Mouse (Mus musculus) CH12.LX (cell line): Measurements from ENCODE around the gene Tns2. TPM values are rescaled to one million over a fixed set of nuclear protein-coding genes. Genes with fewer than 3 reads are reported as not detected.
A peak's percentile ranks its signal among the peaks of the same experiment; 100 is the strongest.

ENCODE experiments used
- DNase-seq: peaks from one replicate; pipeline ENCODE4 v3.0.0-alpha.2; 2013; ENCODE audit errors: extremely low read depth
- H3K27ac ChIP-seq: 2 replicates; pipeline ENCODE4 v1.5.1; 2012; ENCODE audit warnings: low read depth, mild to moderate bottlenecking, control low read depth, moderate library complexity; ENCODE audit not compliant: insufficient read depth
- H3K27me3 ChIP-seq: replicated peaks from 2 replicates; pipeline ENCODE3; 2012; ENCODE audit warnings: inconsistent platforms
- H3K36me3 ChIP-seq, 2 experiments: replicated peaks in 1 of 2; 2 replicates each; pipeline versions ENCODE3 to v1.6.1; 2012; ENCODE audit warnings: inconsistent platforms in 1 of 2, low read length in 1 of 2, mild to moderate bottlenecking in 1 of 2, mixed read lengths in 1 of 2, moderate library complexity in 1 of 2; ENCODE audit not compliant: control insufficient read depth in 1 of 2, insufficient read depth in 1 of 2
- H3K4me1 ChIP-seq, 2 experiments: 2 replicates each; pipeline ENCODE4 v1.6.1; 2012; ENCODE audit warnings: inconsistent platforms in 1 of 2, moderate library complexity in 1 of 2; ENCODE audit not compliant: insufficient read depth in 2 of 2, control insufficient read depth in 1 of 2
- H3K4me2 ChIP-seq: 2 replicates; pipeline ENCODE4 v1.6.1; 2012; ENCODE audit warnings: low read depth, mild to moderate bottlenecking, control low read depth; ENCODE audit not compliant: poor library complexity, insufficient read depth, severe bottlenecking
- H3K4me3 ChIP-seq, 3 experiments: fragments of 150-350 bp in 1 of 3; sonication (generic) in 1 of 3; replicated peaks in 1 of 3; 2 replicates each; pipeline versions ENCODE3 to v1.5.1; 2011 to 2012; ENCODE audit warnings: low read depth in 2 of 3, low read length in 2 of 3, mild to moderate bottlenecking in 2 of 3, moderate library complexity in 2 of 3, control low read depth in 1 of 3, improper control_type of control experiment in 1 of 3, inconsistent platforms in 1 of 3, mixed read lengths in 1 of 3; ENCODE audit not compliant: poor library complexity in 1 of 3
- H3K79me2 ChIP-seq: replicated peaks from 2 replicates; pipeline ENCODE4 v1.6.1; 2012; ENCODE audit warnings: mild to moderate bottlenecking, moderate library complexity; ENCODE audit not compliant: control insufficient read depth, poor library complexity, insufficient read depth, severe bottlenecking; ENCODE audit errors: extremely low read depth
- H3K9ac ChIP-seq: 2 replicates; pipeline ENCODE4 v1.6.1; 2012; ENCODE audit warnings: low read depth, mild to moderate bottlenecking, control low read depth, moderate library complexity; ENCODE audit not compliant: insufficient read depth
- H3K9me3 ChIP-seq: replicated peaks from 2 replicates; pipeline ENCODE3; 2012; ENCODE audit warnings: low read length, inconsistent platforms, mixed read lengths
- BHLHE40 ChIP-seq: IDR thresholded peaks from 2 replicates; pipeline ENCODE4 v1.6.1; 2011; ENCODE audit warnings: mild to moderate bottlenecking, low read depth, low read length, improper control_type of control experiment
- CTCF ChIP-seq, 2 experiments: IDR thresholded peaks in 1 of 2; conservative IDR thresholded peaks in 1 of 2; 2 replicates each; pipeline ENCODE4 v1.5.1; 2011 to 2012; ENCODE audit warnings: low read depth in 2 of 2, low read length in 2 of 2, improper control_type of control experiment in 1 of 2, inconsistent platforms in 1 of 2, mild to moderate bottlenecking in 1 of 2, moderate library complexity in 1 of 2
- ELF1 ChIP-seq: IDR thresholded peaks from 2 replicates; pipeline ENCODE4 v1.6.1; 2014; ENCODE audit warnings: low read depth, mild to moderate bottlenecking, inconsistent platforms, low read length, improper control_type of control experiment
- EP300 ChIP-seq: IDR thresholded peaks from 2 replicates; pipeline ENCODE4 v1.6.1; 2011; ENCODE audit warnings: low read length, improper control_type of control experiment
- ETS1 ChIP-seq: conservative IDR thresholded peaks from 2 replicates; pipeline ENCODE4 v1.6.1; 2012; ENCODE audit warnings: low read depth, mild to moderate bottlenecking, inconsistent platforms, low read length, improper control_type of control experiment, moderate library complexity
- GABPA ChIP-seq: IDR thresholded peaks from 2 replicates; pipeline ENCODE4 v1.6.1; 2012; ENCODE audit warnings: low read depth, low read length, improper control_type of control experiment, inconsistent platforms; ENCODE audit not compliant: insufficient replicate concordance
- JUND ChIP-seq: conservative IDR thresholded peaks from 2 replicates; pipeline ENCODE4 v1.6.1; 2011; ENCODE audit warnings: low read depth, low read length, improper control_type of control experiment
- KAT2A ChIP-seq: IDR thresholded peaks from 2 replicates; pipeline ENCODE4 v1.6.1; 2012; ENCODE audit warnings: low read length, improper control_type of control experiment, inconsistent platforms; ENCODE audit not compliant: insufficient replicate concordance
- MAX ChIP-seq: IDR thresholded peaks from 2 replicates; pipeline ENCODE4 v1.6.1; 2011; ENCODE audit warnings: low read length, improper control_type of control experiment
- MAZ ChIP-seq: IDR thresholded peaks from 2 replicates; pipeline ENCODE4 v1.6.1; 2012; ENCODE audit warnings: low read depth, mild to moderate bottlenecking, inconsistent platforms, low read length, improper control_type of control experiment, moderate library complexity
- MEF2A ChIP-seq: IDR thresholded peaks from 2 replicates; pipeline ENCODE4 v1.6.1; 2014; ENCODE audit warnings: low read depth, mild to moderate bottlenecking, inconsistent platforms, low read length, improper control_type of control experiment, borderline replicate concordance
- MXI1 ChIP-seq: IDR thresholded peaks from 2 replicates; pipeline ENCODE4 v1.6.1; 2011; ENCODE audit warnings: mild to moderate bottlenecking, low read depth, low read length, improper control_type of control experiment
- MYC ChIP-seq: IDR thresholded peaks from 2 replicates; pipeline ENCODE4 v1.6.1; 2011; ENCODE audit warnings: low read depth, mild to moderate bottlenecking, improper control_type of control experiment, low read length
- NELFE ChIP-seq: IDR thresholded peaks from 2 replicates; pipeline ENCODE4 v1.6.1; 2011; ENCODE audit warnings: low read depth, low read length, improper control_type of control experiment
- NRF1 ChIP-seq: IDR thresholded peaks from 2 replicates; pipeline ENCODE4 v1.6.1; 2014; ENCODE audit warnings: low read depth, mild to moderate bottlenecking, inconsistent platforms, low read length, improper control_type of control experiment, moderate library complexity
- PAX5 ChIP-seq: IDR thresholded peaks from 2 replicates; pipeline ENCODE4 v1.6.1; 2012; ENCODE audit warnings: low read length, inconsistent platforms, mixed read lengths
- POLR2A ChIP-seq: IDR thresholded peaks from 2 replicates; pipeline ENCODE4 v1.6.1; 2011; ENCODE audit warnings: low read depth, mild to moderate bottlenecking, improper control_type of control experiment, low read length
- POLR2AphosphoS2 ChIP-seq: IDR thresholded peaks from 2 replicates; pipeline ENCODE4 v1.6.1; 2011; ENCODE audit warnings: low read depth, low read length, improper control_type of control experiment
- RAD21 ChIP-seq: IDR thresholded peaks from 2 replicates; pipeline ENCODE4 v1.6.1; 2011; ENCODE audit warnings: low read depth, mild to moderate bottlenecking, low read length, improper control_type of control experiment, moderate library complexity
- RCOR1 ChIP-seq: conservative IDR thresholded peaks from 2 replicates; pipeline ENCODE4 v1.6.1; 2012; ENCODE audit warnings: low read depth, mild to moderate bottlenecking, inconsistent platforms, low read length, improper control_type of control experiment
- SIN3A ChIP-seq: IDR thresholded peaks from 2 replicates; pipeline ENCODE4 v1.6.1; 2012; ENCODE audit warnings: low read length, improper control_type of control experiment, inconsistent platforms
- SMC3 ChIP-seq: IDR thresholded peaks from 2 replicates; pipeline ENCODE4 v1.6.1; 2011; ENCODE audit warnings: low read depth, low read length, improper control_type of control experiment
- UBTF ChIP-seq: IDR thresholded peaks from 2 replicates; pipeline ENCODE4 v1.6.1; 2012; ENCODE audit warnings: low read depth, mild to moderate bottlenecking, inconsistent platforms, low read length, improper control_type of control experiment, moderate library complexity
- USF1 ChIP-seq: IDR thresholded peaks from 2 replicates; pipeline ENCODE4 v1.6.1; 2014; ENCODE audit warnings: low read depth, mild to moderate bottlenecking, inconsistent platforms, low read length, improper control_type of control experiment
- USF2 ChIP-seq: conservative IDR thresholded peaks from 2 replicates; pipeline ENCODE4 v1.6.1; 2011; ENCODE audit warnings: low read depth, low read length, improper control_type of control experiment
- ZKSCAN1 ChIP-seq: IDR thresholded peaks from 2 replicates; pipeline ENCODE4 v1.6.1; 2012; ENCODE audit warnings: low read depth, inconsistent platforms, low read length, improper control_type of control experiment, borderline replicate concordance
- ZMIZ1 ChIP-seq: IDR thresholded peaks from 2 replicates; pipeline ENCODE4 v1.6.1; 2012; ENCODE audit warnings: low read depth, mild to moderate bottlenecking, inconsistent platforms, low read length, improper control_type of control experiment
- ZNF384 ChIP-seq: IDR thresholded peaks from 2 replicates; pipeline ENCODE4 v1.6.1; 2012; ENCODE audit warnings: low read depth, low read length, improper control_type of control experiment, inconsistent platforms
- dilution Hi-C: fragments of 300-500 bp; cut with MboI; formaldehyde crosslinking; loops from 2 replicates; pipeline ENCODE4 v1.14.3; 2020; ENCODE audit warnings: low sequenced_read_pairs; ENCODE audit not compliant: extremely low pct_unique_long_range_greater_than_20kb, extremely low pct_ligation_motif_present
- in situ Hi-C: fragments of 300-500 bp; cut with MboI; formaldehyde crosslinking; loops from 3 replicates; pipeline ENCODE4 v1.14.3; 2019; ENCODE audit warnings: low sequenced_read_pairs, low pct_ligation_motif_present, low pct_unique_long_range_greater_than_20kb, mixed read lengths
- polyA plus RNA-seq: library from polyadenylated mRNA; unstranded; fragments of >175 nt; gene quantifications from 2 replicates; pipeline ENCODE4 v1.2.1, GENCODE M21; 2012; ENCODE audit warnings: low read depth; ENCODE audit not compliant: insufficient read length
- total RNA-seq, 2 experiments: library from RNA; depleted of rRNA; stranded (reverse); fragments of 300-350 nt in 1 of 2; fragments of >200 nt in 1 of 2; gene quantifications; 2 replicates each; pipeline ENCODE4 v1.2.3; 2012 to 2014

The Tns2 gene
- total and polyA plus RNA-seq, 3 experiments: 0.13 to 0.34 TPM; not detected in 1

DNA sequence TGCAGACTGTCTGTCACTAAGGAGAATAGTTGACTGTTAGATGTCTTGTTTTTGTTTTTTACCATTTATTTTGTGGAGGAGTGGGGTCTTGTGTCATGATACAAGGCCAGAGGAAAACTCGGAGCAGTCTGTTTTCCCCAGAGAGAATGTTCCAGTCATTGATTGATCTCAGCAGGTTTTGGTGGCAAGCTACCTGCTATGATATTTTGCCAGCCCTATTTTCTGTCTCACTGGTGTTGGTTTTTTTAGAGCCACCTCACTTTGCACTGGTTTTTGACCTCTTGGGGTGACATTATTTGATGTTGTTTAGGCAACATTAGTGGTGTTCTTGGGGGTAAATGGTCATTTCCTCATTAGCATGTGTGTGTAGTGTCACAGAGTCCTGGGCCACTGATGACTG is 8.5 kb upstream of the Tns2 start:
- H3K79me2 ChIP-seq: peaks cover 18% of the 10 kb centered on the region
- H3K36me3 ChIP-seq: peaks cover 91 to 98% of the 10 kb centered on the region in 2 experiments
- H3K4me1 ChIP-seq: peaks cover 12 to 77% of the 10 kb centered on the region in 2 experiments
- no peak for TF ChIP-seq SMC3
- TF ChIP-seq ZMIZ1: no peak
- TF ChIP-seq BHLHE40: no peak
- TF ChIP-seq POLR2AphosphoS2: no peak
- TF ChIP-seq CTCF (conservative IDR thresholded peaks at IDR 0.05 in 1 of 2, IDR thresholded peaks at IDR 0.05 in 1 of 2; ENCODE audit: low read depth in 2 of 2, low read length in 2 of 2): no peak
- TF ChIP-seq MYC: no peak
- TF ChIP-seq ZKSCAN1: no peak
- no peak for TF ChIP-seq USF2
- no peak for TF ChIP-seq EP300
- TF ChIP-seq NRF1: no peak
- TF ChIP-seq MXI1: no peak
- no peak for TF ChIP-seq ELF1
- no peak for TF ChIP-seq ZNF384
- no peak for TF ChIP-seq JUND
- no peak for TF ChIP-seq ETS1
- in situ Hi-C loops: no loop called here
- no peak overlapping the region for H3K4me3 ChIP-seq
- no peaks in the 10 kb centered on the region for H3K27me3 ChIP-seq
- no peaks in the 10 kb centered on the region for H3K9me3 ChIP-seq
- no peak overlapping the region for H3K9ac ChIP-seq
- H3K4me2 ChIP-seq: no peak overlapping the region
- dilution Hi-C loops: no loop called here
- H3K27ac ChIP-seq: peak overlapping the region; percentile 65
- DNase-seq: no peak

DNA sequence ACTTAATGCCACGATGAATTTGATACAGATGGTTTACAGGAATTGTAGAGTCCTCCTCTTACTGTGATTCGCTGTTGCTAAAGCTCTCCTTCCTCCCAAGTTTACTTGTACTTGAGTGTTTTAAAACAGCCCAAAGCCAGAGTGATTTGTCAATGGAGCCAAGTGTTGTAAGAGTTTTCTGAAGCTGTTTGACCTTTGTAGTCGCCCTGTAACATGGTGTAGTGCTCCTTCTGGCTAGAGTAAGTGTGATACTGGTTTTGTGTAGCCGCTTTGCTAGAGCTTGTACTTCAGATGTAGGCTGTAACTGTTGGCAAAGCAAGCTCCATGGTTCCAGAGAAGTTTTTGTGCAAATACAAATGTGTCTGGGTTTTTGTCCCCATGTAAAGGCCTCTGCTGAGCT is 8.0 kb upstream of the Tns2 start:
- TF ChIP-seq MAZ (no peak), ELF1 (no peak), USF2 (no peak), GABPA (no peak), RAD21 (no peak), SIN3A (no peak), KAT2A (no peak), ZMIZ1 (no peak), RCOR1 (no peak), PAX5 (no peak), NELFE (no peak), MEF2A (no peak), EP300 (no peak), POLR2A (no peak), MYC (no peak), USF1 (no peak), CTCF (conservative IDR thresholded peaks at IDR 0.05 in 1 of 2, IDR thresholded peaks at IDR 0.05 in 1 of 2; ENCODE audit: low read depth in 2 of 2, low read length in 2 of 2) (no peak), UBTF (no peak), NRF1 (no peak), MAX (no peak)
- Histone ChIP-seq H3K9ac (no peak overlapping the region), H3K79me2 (peaks cover 14% of the 10 kb centered on the region), H3K27me3 (no peaks in the 10 kb centered on the region), H3K9me3 (no peaks in the 10 kb centered on the region), H3K36me3 (peaks cover 87 to 95% of the 10 kb centered on the region in 2 experiments), H3K4me2 (no peak overlapping the region), H3K27ac (no peak overlapping the region), H3K4me3 (no peak overlapping the region), H3K4me1 (peaks cover 12 to 74% of the 10 kb centered on the region in 2 experiments)
- dilution Hi-C loops: no loop called here
- in situ Hi-C loops: no loop called here
- no peak for DNase-seq
